Mouse (Mus musculus): Measurements from ENCODE around the gene Sugp2.

- no peak for TF ChIP-seq CTCF (IDR thresholded peaks at IDR 0.05; ENCODE audit: borderline replicate concordance, extremely low read depth, insufficient read depth, insufficient read length)
- no peak for TF ChIP-seq POLR2A (IDR thresholded peaks at IDR 0.05; ENCODE audit: borderline replicate concordance, extremely low read depth, insufficient read depth, insufficient read length, poor library complexity, severe bottlenecking)
Observed at GRCm38 (mm10) chr8:70215092-70215491, 18.9 kb upstream of the Sugp2 start.

Data from brain, embryonic 14.5 days (tissue).